Comparison of ENCODE assay signal across 10 mouse cellular contexts in the genomic region with DNA sequence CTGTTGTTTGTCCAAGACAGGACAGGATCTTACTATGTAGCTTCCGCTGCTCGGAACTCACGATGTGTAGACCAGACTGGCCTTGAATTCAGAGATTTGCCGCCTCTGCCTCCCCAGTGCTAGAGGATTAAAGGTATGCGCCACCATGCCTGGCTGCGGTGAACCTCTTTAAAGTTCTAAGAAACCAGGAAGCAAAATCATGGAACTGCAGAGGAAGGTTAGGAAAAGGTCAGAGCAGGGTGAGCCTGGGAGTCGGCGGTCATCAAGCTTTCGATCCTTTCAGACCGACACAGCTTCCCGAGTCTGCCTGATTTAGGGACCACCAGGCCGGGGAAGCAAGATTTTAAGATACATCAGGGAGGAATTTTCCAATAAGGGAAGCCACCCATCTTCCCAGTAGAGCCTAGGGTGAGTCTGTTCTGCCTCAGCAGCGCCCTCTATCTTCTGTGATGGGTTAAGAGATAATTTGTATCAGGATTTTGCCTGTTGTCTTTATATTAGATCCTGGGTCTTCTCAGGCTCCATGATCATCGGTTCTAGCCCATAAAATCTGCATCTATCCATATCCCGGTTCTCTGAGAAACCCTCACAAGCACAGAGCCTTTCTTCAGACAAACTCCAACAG. TPM values are rescaled to one million over a fixed set of nuclear protein-coding genes. Genes with fewer than 3 reads are reported as not detected.
DNase-seq lines count a peak whose midpoint lies in the region; ATAC-seq and TF ChIP-seq lines count a peak whose summit lies in the region.
"Had no signal": no experiment of that assay in that cellular context is flagged by ENCODE, and none has a peak within 500 bp of the region (broad histone marks: within the 10 kb centered on the region; RNA-seq: fewer than 3 reads in every experiment).

No protein-coding gene starts in this region.

- no peaks in the 10 kb centered on the region for H3K79me2 ChIP-seq in myocyte (ENCODE audit: control insufficient read depth, insufficient read depth)

- H3K9ac ChIP-seq in forebrain, postnatal 0 days, result no peak overlapping the region
- H3K9ac ChIP-seq: liver, embryonic 12.5 days had no signal

- no peaks in the 10 kb centered on the region for H3K9me3 ChIP-seq in forebrain, postnatal 0 days (ENCODE audit: low read length)

- no peaks in the 10 kb centered on the region for H3K36me3 ChIP-seq in forebrain, postnatal 0 days (ENCODE audit: insufficient read depth)
- no peaks in the 10 kb centered on the region for H3K36me3 ChIP-seq in myocyte (ENCODE audit: control insufficient read depth, insufficient read depth)
- H3K36me3 ChIP-seq: liver, embryonic 12.5 days had no signal

- no peak overlapping the region for H3K4me3 ChIP-seq in layer of hippocampus, adult 2 months
- H3K4me3 ChIP-seq in forebrain, postnatal 0 days (ENCODE audit: low read depth, low read length), result no peak overlapping the region
- no peak overlapping the region for H3K4me3 ChIP-seq in myocyte
- H3K4me3 ChIP-seq: liver, embryonic 12.5 days had no signal

- TF ChIP-seq POLR2A in myocyte (IDR thresholded peaks at IDR 0.05; ENCODE audit: insufficient read length, low read depth), result no peak

- peak; percentile 13 for DNase-seq in adrenal gland, postnatal 10 days
- no peak for DNase-seq in adrenal gland, postnatal 4 days (ENCODE audit: low spot score in 2 of 2)
- no peak for DNase-seq in layer of hippocampus, adult 2 months (ENCODE audit: low spot score in 2 of 2)
- DNase-seq in layer of hippocampus, postnatal 14 days (ENCODE audit: low spot score in 2 of 2), result no peak
- no peak for DNase-seq in forebrain, postnatal 0 days
- no peak for DNase-seq in urinary bladder, adult 18-20 months (ENCODE audit: low spot score in 2 of 2)
- DNase-seq in thymus, adult 18-20 months, result no peak

- no peak overlapping the region for H3ac ChIP-seq in myocyte (ENCODE audit: control insufficient read depth, insufficient read length)

- H3K27ac ChIP-seq in layer of hippocampus, adult 2 months, result no peak overlapping the region
- H3K27ac ChIP-seq in forebrain, postnatal 0 days (ENCODE audit: low read depth, low read length), result 0 out of 2 replicates have a peak overlapping the region, but pooled peaks have one; percentile 15
- H3K27ac ChIP-seq: liver, embryonic 12.5 days had no signal

- H3K27me3 ChIP-seq in forebrain, postnatal 0 days (ENCODE audit: insufficient read depth, low read length), result no peaks in the 10 kb centered on the region
- no peaks in the 10 kb centered on the region for H3K27me3 ChIP-seq in myocyte (ENCODE audit: control insufficient read depth, insufficient read depth, insufficient read length)

- no peak overlapping the region for H3K4me2 ChIP-seq in forebrain, postnatal 0 days (ENCODE audit: low read depth)
- H3K4me2 ChIP-seq in myocyte (ENCODE audit: low read depth), result peak overlapping the region; percentile 44
- H3K4me2 ChIP-seq: liver, embryonic 12.5 days had no signal

- no peaks in the 10 kb centered on the region for H3K4me1 ChIP-seq in forebrain, postnatal 0 days (ENCODE audit: insufficient read depth)
- H3K4me1 ChIP-seq: liver, embryonic 12.5 days had no signal

- no peak for ATAC-seq in forebrain, postnatal 0 days
- ATAC-seq: inflammation-experienced regulatory T-cells, adult 6 months; liver, embryonic 12.5 days had no signal

- 70% methylated on average over 15 of the region's 15 CpGs for WGBS in forebrain, postnatal 0 days

- TF ChIP-seq CTCF in layer of hippocampus, adult 2 months (conservative IDR thresholded peaks at IDR 0.05), result peak; percentile 67
- peak; percentile 25; the same call in 1 of the 2 replicates for TF ChIP-seq CTCF in forebrain, postnatal 0 days (IDR thresholded peaks at IDR 0.05; ENCODE audit: low read depth)

TF ChIP-seq in myocyte, 11 proteins besides CTCF, POLR2A, EP300 and RAD21:
- TF ChIP-seq MAX (IDR thresholded peaks at IDR 0.05; ENCODE audit: low read depth), result no peak
- TF ChIP-seq USF1 (IDR thresholded peaks at IDR 0.05; ENCODE audit: low read depth), result no peak
- TF ChIP-seq REST (IDR thresholded peaks at IDR 0.05; ENCODE audit: insufficient read depth, insufficient read length), result no peak
- no peak for TF ChIP-seq TCF12 (IDR thresholded peaks at IDR 0.05; ENCODE audit: insufficient read depth, poor library complexity, severe bottlenecking)
- no peak for TF ChIP-seq TCF3 (IDR thresholded peaks at IDR 0.05; ENCODE audit: insufficient read length, low read depth)
- no peak for TF ChIP-seq POLR2AphosphoS2 (IDR thresholded peaks at IDR 0.05; ENCODE audit: insufficient read length, low read depth)
- TF ChIP-seq MYOD1 (IDR thresholded peaks at IDR 0.05; ENCODE audit: control insufficient read depth in 1 of 3, insufficient read length in 2 of 3, low read depth in 2 of 3), result no peak
- TF ChIP-seq SRF (IDR thresholded peaks at IDR 0.05; ENCODE audit: control insufficient read depth, insufficient read length, low read depth), result no peak

RNA-seq across cellular contexts. Expression of gene Evl, which starts 7.2 kb away (rescaled TPM):
- total RNA-seq in adrenal gland, postnatal 10 days (2021), result 10 to 100 TPM; 73.4 to 96.9 TPM
- total RNA-seq in adrenal gland, postnatal 4 days (2021), result 100 to 1,000 TPM; 123 to 135 TPM
- total RNA-seq in layer of hippocampus, adult 2 months (2021), result 100 to 1,000 TPM; 194 to 199 TPM
- 100 to 1,000 TPM; 224 to 240 TPM for total RNA-seq in layer of hippocampus, postnatal 14 days (2021)
- total RNA-seq in forebrain, postnatal 0 days (2014; rRNA removed), result 183 and 192 TPM in 2 replicates
- polyA plus RNA-seq in forebrain, postnatal 0 days (2015; fragmentation: Nextera tagmentation; extraction: Ambion mirVana), result 251 and 260 TPM in 2 replicates
- polyA plus RNA-seq in myocyte (2012; fragmentation: generic; extraction: Trizol), result 71.5 TPM
